Mouse (Mus musculus) MEL (cell line): ENCODE data around the gene Tph2.

Experiments used
- CTCF ChIP-seq, 3 experiments: IDR thresholded peaks in 2 of 3; conservative IDR thresholded peaks in 1 of 3; 2 replicates each; pipeline ENCODE4 v1.5.1; 2011 to 2012; ENCODE audit warnings: low read length in 3 of 3, low read depth in 2 of 3, mild to moderate bottlenecking in 2 of 3, improper control_type of control experiment in 1 of 3, inconsistent platforms in 1 of 3, mixed read lengths in 1 of 3, moderate library complexity in 1 of 3; ENCODE audit not compliant: control insufficient read depth in 1 of 3, insufficient read depth in 1 of 3, poor library complexity in 1 of 3, severe bottlenecking in 1 of 3
- E2F4 ChIP-seq: IDR thresholded peaks from 2 replicates; pipeline ENCODE4 v1.6.1; 2011; ENCODE audit warnings: low read depth, low read length, improper control_type of control experiment, borderline replicate concordance
- JUND ChIP-seq: IDR thresholded peaks from 2 replicates; pipeline ENCODE4 v1.6.1; 2011; ENCODE audit warnings: low read depth, mild to moderate bottlenecking, improper control_type of control experiment, low read length
- POLR2A ChIP-seq, 2 experiments: IDR thresholded peaks; 2 replicates each; pipeline ENCODE4 v1.6.1; 2011 to 2012; ENCODE audit warnings: low read length in 2 of 2, mild to moderate bottlenecking in 2 of 2, control low read depth in 1 of 2, improper control_type of control experiment in 1 of 2, low read depth in 1 of 2, moderate library complexity in 1 of 2; ENCODE audit not compliant: control insufficient read depth in 1 of 2, insufficient read depth in 1 of 2, poor library complexity in 1 of 2
- TCF12 ChIP-seq: IDR thresholded peaks from 2 replicates; pipeline ENCODE4 v1.6.1; 2014; ENCODE audit warnings: low read depth, mild to moderate bottlenecking, inconsistent platforms, low read length, improper control_type of control experiment, moderate library complexity

DNA sequence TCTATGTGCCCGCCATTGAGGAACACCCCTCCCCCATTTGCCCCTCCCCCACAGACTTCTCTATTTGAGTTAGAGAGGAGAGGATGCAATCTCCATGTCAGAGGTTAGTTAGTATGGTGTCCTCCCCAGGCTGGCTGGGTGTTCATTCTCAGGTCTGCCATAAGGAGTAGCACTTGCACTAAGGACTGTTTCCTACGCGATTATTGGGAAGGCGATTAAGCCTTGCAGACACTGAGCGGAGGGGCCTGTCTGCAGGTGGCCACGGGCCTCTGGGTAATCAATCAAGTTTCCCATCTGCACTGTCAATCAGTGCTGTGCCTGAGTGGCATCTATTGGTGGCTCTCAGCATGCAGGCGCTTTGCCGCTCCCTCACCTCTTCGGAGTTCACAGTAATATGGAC, 15.4 kb downstream of the Tph2 start:
- TF ChIP-seq CTCF (IDR thresholded peaks at IDR 0.05 in 2 of 3, conservative IDR thresholded peaks at IDR 0.05 in 1 of 3; ENCODE audit: control insufficient read depth in 1 of 3, insufficient read depth in 1 of 3, low read depth in 2 of 3, low read length in 3 of 3, poor library complexity in 1 of 3, severe bottlenecking in 1 of 3) (no peak), JUND (no peak), E2F4 (no peak), POLR2A (IDR thresholded peaks at IDR 0.05; ENCODE audit: control insufficient read depth in 1 of 2, insufficient read depth in 1 of 2, low read depth in 1 of 2, low read length in 2 of 2, poor library complexity in 1 of 2) (no peak), TCF12 (no peak)
